Mouse (Mus musculus): ENCODE results near the gene Dnajc13. TPM values are rescaled to one million over a fixed set of nuclear protein-coding genes. Genes with fewer than 3 reads are reported as not detected.

Dnajc13 gene
- polyA plus RNA-seq, 1 experiment from 2014 or later: 20.8 TPM

- WGBS: 61% methylated on average over 6 of the region's 6 CpGs
- DNase-seq (ENCODE audit: low spot score): peak; percentile 44
- Histone ChIP-seq H3K36me3 (ENCODE audit: insufficient read depth, low read length) (no peaks in the 10 kb centered on the region), H3K27ac (no peak overlapping the region), H3K9me3 (replicated peaks; ENCODE audit: low read length) (no peaks in the 10 kb centered on the region), H3K4me1 (replicated peaks; ENCODE audit: insufficient read depth, low read length) (no peaks in the 10 kb centered on the region), H3K27me3 (ENCODE audit: insufficient read depth, low read length) (no peaks in the 10 kb centered on the region), H3K4me2 (ENCODE audit: low read length) (no peak overlapping the region), H3K9ac (ENCODE audit: low read depth, low read length) (no peak overlapping the region), H3K4me3 (replicated peaks; ENCODE audit: low read depth, low read length) (no peak overlapping the region)
- no peak for ATAC-seq (replicated peaks; ENCODE audit: low FRiP score, low read depth)
- TF ChIP-seq CTCF (IDR thresholded peaks at IDR 0.05; ENCODE audit: low read depth): no peak
Measured at GRCm38 (mm10) chr9:104107482-104107881, 155.2 kb downstream of the Dnajc13 start.

- 65% methylated on average over 9 of the region's 9 CpGs for WGBS
Measured at GRCm38 (mm10) chr9:104106930-104107329, 155.8 kb downstream of the Dnajc13 start.

DNA sequence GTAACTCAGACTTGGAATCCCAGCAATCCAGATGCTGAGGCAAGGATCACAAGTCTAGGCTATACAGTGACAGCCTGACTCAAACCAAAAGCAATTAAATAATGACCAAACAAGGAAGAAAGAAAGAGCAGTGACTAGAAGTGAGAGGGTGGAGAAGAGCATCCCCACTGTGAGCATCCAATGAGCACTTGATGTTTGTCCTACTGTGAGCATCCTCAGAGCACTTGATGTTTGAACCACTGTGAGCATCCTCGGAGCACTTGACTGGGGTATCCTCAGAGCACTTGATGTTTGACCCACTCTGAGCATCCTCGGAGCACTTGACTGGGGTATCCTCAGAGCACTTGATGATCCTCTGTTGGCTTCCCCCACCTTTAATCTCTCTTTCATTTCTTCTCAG lies 157.7 kb downstream of the Dnajc13 start:
- no peak overlapping the region for H3K4me2 ChIP-seq (ENCODE audit: low read length)
- 0 out of 2 replicates have a peak, but pooled peaks cover 9% of the 10 kb centered on the region for H3K4me1 ChIP-seq (replicated peaks; ENCODE audit: insufficient read depth, low read length)
- H3K9ac ChIP-seq (ENCODE audit: low read depth, low read length): no peak overlapping the region
- no peak for TF ChIP-seq CTCF (IDR thresholded peaks at IDR 0.05; ENCODE audit: low read depth)
- 91% methylated on average over 2 of the region's 2 CpGs for WGBS
- no peaks in the 10 kb centered on the region for H3K27me3 ChIP-seq (ENCODE audit: insufficient read depth, low read length)
- H3K4me3 ChIP-seq (replicated peaks; ENCODE audit: low read depth, low read length): no peak overlapping the region
- H3K27ac ChIP-seq: no peak overlapping the region
- ATAC-seq (replicated peaks; ENCODE audit: low FRiP score, low read depth) (no peak), DNase-seq (ENCODE audit: low spot score) (no peak)
- no peaks in the 10 kb centered on the region for H3K9me3 ChIP-seq (replicated peaks; ENCODE audit: low read length)
- H3K36me3 ChIP-seq (ENCODE audit: insufficient read depth, low read length): no peaks in the 10 kb centered on the region

More at GRCm38 (mm10) chr9:104106930-104107329, 155.8 kb downstream of the Dnajc13 start:
- Histone ChIP-seq H3K4me3 (replicated peaks; ENCODE audit: low read depth, low read length) (no peak overlapping the region), H3K27ac (no peak overlapping the region), H3K27me3 (ENCODE audit: insufficient read depth, low read length) (no peaks in the 10 kb centered on the region), H3K9ac (ENCODE audit: low read depth, low read length) (no peak overlapping the region), H3K36me3 (ENCODE audit: insufficient read depth, low read length) (no peaks in the 10 kb centered on the region), H3K4me2 (ENCODE audit: low read length) (no peak overlapping the region), H3K4me1 (replicated peaks; ENCODE audit: insufficient read depth, low read length) (0 out of 2 replicates have a peak, but pooled peaks cover 5% of the 10 kb centered on the region), H3K9me3 (replicated peaks; ENCODE audit: low read length) (no peaks in the 10 kb centered on the region)
- ATAC-seq (replicated peaks; ENCODE audit: low FRiP score, low read depth) (no peak), DNase-seq (ENCODE audit: low spot score) (no peak)
- no peak for TF ChIP-seq CTCF (IDR thresholded peaks at IDR 0.05; ENCODE audit: low read depth)

DNA sequence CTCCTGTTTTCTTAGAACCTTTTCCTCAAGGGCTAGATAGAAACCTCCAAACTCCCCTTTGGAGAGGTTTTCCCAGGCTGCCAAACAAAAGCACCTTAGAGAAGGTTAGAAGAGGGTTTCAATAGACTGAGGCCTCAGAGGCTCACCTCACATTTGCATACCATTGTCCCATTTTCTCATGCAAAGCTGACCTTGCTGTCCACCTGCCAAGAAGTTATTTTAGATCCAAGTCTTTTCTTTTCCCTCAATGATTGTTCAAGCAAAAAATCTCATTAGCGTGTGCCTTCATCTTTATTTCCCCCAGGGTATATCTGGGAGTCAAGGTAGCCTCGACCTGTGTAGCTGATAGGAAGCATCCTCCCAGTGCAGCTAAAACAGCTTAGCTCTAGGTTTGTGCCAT lies 159.8 kb downstream of the Dnajc13 start:
- Histone ChIP-seq H3K9ac (ENCODE audit: low read depth, low read length) (no peak overlapping the region), H3K4me3 (replicated peaks; ENCODE audit: low read depth, low read length) (no peak overlapping the region), H3K4me2 (ENCODE audit: low read length) (no peak overlapping the region), H3K4me1 (replicated peaks; ENCODE audit: insufficient read depth, low read length) (0 out of 2 replicates have a peak, but pooled peaks cover 9% of the 10 kb centered on the region), H3K36me3 (ENCODE audit: insufficient read depth, low read length) (no peaks in the 10 kb centered on the region), H3K27me3 (ENCODE audit: insufficient read depth, low read length) (no peaks in the 10 kb centered on the region), H3K9me3 (replicated peaks; ENCODE audit: low read length) (no peaks in the 10 kb centered on the region), H3K27ac (no peak overlapping the region)
- DNase-seq (ENCODE audit: low spot score) (no peak), ATAC-seq (replicated peaks; ENCODE audit: low FRiP score, low read depth) (no peak)
- no peak for TF ChIP-seq CTCF (IDR thresholded peaks at IDR 0.05; ENCODE audit: low read depth)
- WGBS: 40% methylated on average over 2 of the region's 2 CpGs

DNA sequence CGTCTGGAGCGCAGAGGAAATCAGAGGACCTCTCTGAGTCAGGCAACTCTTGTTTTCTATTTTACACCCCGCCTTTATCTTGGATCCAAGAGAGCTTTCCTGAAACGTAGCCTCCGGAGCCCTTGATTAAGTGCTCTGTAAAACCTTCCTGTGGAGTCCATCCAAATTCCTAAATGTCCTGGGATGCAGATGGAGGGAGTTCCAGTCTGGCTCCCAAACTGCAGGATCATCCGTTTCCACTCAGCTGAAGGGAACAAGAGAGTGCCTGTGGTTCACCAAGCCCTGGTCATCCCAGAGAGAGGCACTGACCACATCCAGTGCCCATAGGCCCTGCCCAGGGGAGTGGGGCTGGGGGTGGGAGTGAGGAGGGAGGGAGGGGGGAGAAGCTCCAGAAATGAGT lies 160.4 kb downstream of the Dnajc13 start:
- H3K4me3 ChIP-seq (replicated peaks; ENCODE audit: low read depth, low read length): no peak overlapping the region
- H3K27me3 ChIP-seq (ENCODE audit: insufficient read depth, low read length): no peaks in the 10 kb centered on the region
- ATAC-seq (replicated peaks; ENCODE audit: low FRiP score, low read depth) (no peak), DNase-seq (ENCODE audit: low spot score) (peak; percentile 49)
- H3K4me2 ChIP-seq (ENCODE audit: low read length): no peak overlapping the region
- H3K9me3 ChIP-seq (replicated peaks; ENCODE audit: low read length): no peaks in the 10 kb centered on the region
- TF ChIP-seq CTCF (IDR thresholded peaks at IDR 0.05; ENCODE audit: low read depth): no peak
- H3K27ac ChIP-seq: no peak overlapping the region; the same call in 1 of the 2 replicates
- H3K36me3 ChIP-seq (ENCODE audit: insufficient read depth, low read length): no peaks in the 10 kb centered on the region
- 0 out of 2 replicates have a peak, but pooled peaks cover 9% of the 10 kb centered on the region for H3K4me1 ChIP-seq (replicated peaks; ENCODE audit: insufficient read depth, low read length)
- WGBS: 31% methylated on average over 6 of the region's 6 CpGs
- no peak overlapping the region for H3K9ac ChIP-seq (ENCODE audit: low read depth, low read length)

GRCm38 (mm10) chr9:104101458-104101857 lies 161.3 kb downstream of the Dnajc13 start:
- Histone ChIP-seq H3K4me2 (ENCODE audit: low read length) (peak overlapping the region; percentile 13; the same call in 1 of the 2 replicates), H3K9me3 (replicated peaks; ENCODE audit: low read length) (no peaks in the 10 kb centered on the region), H3K4me1 (replicated peaks; ENCODE audit: insufficient read depth, low read length) (0 out of 2 replicates have a peak, but pooled peaks cover 9% of the 10 kb centered on the region), H3K27ac (0 out of 2 replicates have a peak overlapping the region, but pooled peaks have one; percentile 47), H3K9ac (ENCODE audit: low read depth, low read length) (no peak overlapping the region), H3K27me3 (ENCODE audit: insufficient read depth, low read length) (no peaks in the 10 kb centered on the region), H3K36me3 (ENCODE audit: insufficient read depth, low read length) (no peaks in the 10 kb centered on the region), H3K4me3 (replicated peaks; ENCODE audit: low read depth, low read length) (no peak overlapping the region)
- TF ChIP-seq CTCF (IDR thresholded peaks at IDR 0.05; ENCODE audit: low read depth): no peak
- DNase-seq (ENCODE audit: low spot score): peak; percentile 41
- WGBS: 20% methylated on average over 3 of the region's 3 CpGs
- ATAC-seq (replicated peaks; ENCODE audit: low FRiP score, low read depth): no peak

Other genes with a start within 250 kb of the Dnajc13 start
- gene Gm28305, start 222.3 kb downstream of the Dnajc13 start, polyA plus RNA-seq (2015; fragmentation: Nextera tagmentation; extraction: Ambion mirVana): not detected in 2 replicates
- gene Uba5, start 199.8 kb downstream of the Dnajc13 start, polyA plus RNA-seq (2015; fragmentation: Nextera tagmentation; extraction: Ambion mirVana): 40.5 and 43.7 TPM in 2 replicates
- gene Acad11, start 199.6 kb downstream of the Dnajc13 start, polyA plus RNA-seq (2015; fragmentation: Nextera tagmentation; extraction: Ambion mirVana): 17.6 and 22.2 TPM in 2 replicates
- gene Ackr4, start 136.0 kb downstream of the Dnajc13 start, polyA plus RNA-seq (2015; fragmentation: Nextera tagmentation; extraction: Ambion mirVana): 1.6 and 2.3 TPM in 2 replicates
- 1.5 and 2.0 TPM in 2 replicates for gene Acpp, start 74.8 kb upstream of the Dnajc13 start, polyA plus RNA-seq (2015; fragmentation: Nextera tagmentation; extraction: Ambion mirVana)